Mouse (Mus musculus) gastrocnemius, postnatal 25 days (tissue): ENCODE measurements at regions not wholly inside any gene's neighbourhood (a gene's known extent, or its start where the extent isn't known, plus 50 kb on each side); places are given as distances from the start of the nearest gene placed in this dataset.

Experiments
- DNase-seq: peaks from one replicate; pipeline ENCODE4 v3.0.0; 2022

DNA sequence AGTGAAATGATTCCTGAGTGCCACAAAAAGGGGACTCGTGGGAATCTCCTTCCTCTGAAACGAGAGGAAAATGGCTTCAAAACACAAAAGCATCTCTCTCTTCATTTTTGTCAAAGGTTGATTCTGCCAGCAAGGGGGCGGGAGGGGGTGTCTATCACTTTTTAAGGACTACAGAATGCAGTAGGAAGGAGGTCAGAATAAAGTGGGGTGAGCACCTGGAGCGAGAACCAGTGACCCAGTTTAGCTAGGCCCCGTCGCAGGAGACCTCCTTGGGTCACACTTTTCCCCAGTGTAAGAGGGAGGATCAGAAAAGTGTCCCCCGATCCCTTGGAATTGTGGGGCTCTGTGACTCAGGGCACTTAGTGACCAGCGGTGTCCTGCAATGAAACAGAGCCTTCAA is 133.1 kb downstream of the Tgfb2 start:
- DNase-seq: no peak

DNA sequence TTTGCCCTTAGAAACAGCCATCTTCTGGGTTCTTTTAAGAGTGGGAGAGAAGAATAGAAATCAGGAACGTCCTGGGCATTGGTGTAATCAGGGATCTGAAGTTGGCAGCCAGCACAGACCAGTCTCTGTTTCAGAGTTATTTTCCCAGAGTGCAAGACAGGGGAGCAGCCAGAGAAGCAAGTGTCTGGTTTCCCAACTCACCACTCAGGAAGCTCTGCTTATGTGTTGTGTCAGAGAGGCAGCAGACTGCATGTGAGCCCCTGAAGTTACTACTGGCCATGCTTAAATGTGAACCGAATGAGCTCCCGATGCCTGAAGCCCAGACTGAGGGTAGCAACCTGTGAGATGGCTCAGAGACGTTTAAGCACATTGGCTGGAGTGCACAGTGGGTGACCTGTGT is 133.7 kb downstream of the Tgfb2 start:
- DNase-seq: no peak

DNA sequence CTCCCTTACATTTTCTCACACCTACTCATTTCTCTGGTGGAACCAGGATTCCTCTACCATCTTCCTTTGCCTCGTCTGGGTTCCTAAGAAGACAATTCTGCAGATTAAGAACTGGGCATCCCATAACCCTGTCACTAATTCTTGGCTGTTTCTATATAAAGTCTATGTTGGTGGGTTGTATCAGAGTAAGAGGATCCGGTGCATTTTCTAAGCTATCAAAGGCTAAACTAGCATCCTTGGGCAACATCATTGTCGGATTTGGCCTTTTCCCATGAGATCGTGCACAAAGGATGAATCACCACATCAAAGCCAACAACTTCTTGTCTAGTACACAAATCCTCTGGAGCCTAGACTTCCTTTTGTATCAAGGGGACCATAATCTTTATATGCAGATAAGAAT is 137.3 kb downstream of the Tgfb2 start:
- no peak for DNase-seq

DNA sequence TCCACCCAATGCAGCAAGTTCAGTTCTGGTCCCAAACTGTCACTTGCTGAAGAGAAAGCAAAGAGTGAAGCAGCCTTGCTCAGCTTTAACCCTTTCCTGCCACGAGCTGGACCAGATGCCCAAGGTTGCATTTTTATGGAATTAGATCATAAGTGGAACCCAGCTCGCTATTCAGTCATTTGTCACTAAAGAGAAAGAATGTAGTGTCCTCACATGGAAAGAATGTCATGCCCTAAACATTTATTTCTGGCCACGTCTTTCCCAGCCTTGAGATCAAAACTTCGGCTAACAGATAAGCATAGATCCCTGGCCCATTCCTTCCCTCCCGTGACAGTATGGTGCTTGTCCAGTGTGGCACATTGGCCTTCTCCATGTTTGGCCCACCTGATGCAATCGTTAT is 137.7 kb downstream of the Tgfb2 start:
- DNase-seq: no peak

GRCm38 (mm10) chr1:186567136-186567826 is 138.5 kb downstream of the Tgfb2 start:
- DNase-seq: no peak

DNA sequence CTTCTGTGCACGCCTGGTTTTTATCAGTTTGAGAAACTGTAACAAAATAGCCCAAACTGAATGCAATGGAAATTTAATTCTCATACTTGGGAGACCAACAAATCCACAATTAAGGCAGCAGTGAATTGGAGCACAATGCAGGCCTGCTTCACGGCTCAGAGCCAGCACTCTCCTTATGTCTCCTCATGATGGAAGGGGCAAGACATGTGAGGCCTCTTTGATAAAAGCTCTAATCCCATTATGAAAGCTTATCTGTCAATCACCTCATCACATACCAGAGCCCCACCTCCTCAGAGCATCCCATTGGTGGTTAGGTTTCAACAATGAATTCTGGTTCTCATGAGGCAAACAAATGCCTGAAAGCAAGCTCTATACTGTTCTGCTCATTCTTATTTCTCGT is 143.8 kb downstream of the Tgfb2 start:
- DNase-seq: no peak

- no peak for DNase-seq
Observed at GRCm38 (mm10) chr1:186555441-186555975, 150.3 kb downstream of the Tgfb2 start.

- DNase-seq: no peak
Observed at GRCm38 (mm10) chr1:186554520-186555010, 151.2 kb downstream of the Tgfb2 start.

- DNase-seq: no peak
Observed at GRCm38 (mm10) chr1:186552689-186553088, 153.1 kb downstream of the Tgfb2 start.

GRCm38 (mm10) chr1:186550265-186550885 is 155.4 kb downstream of the Tgfb2 start:
- peak; percentile 46 for DNase-seq

- no peak for DNase-seq
Observed at GRCm38 (mm10) chr1:186549207-186549606, 156.6 kb downstream of the Tgfb2 start.

GRCm38 (mm10) chr1:186546386-186547185 is 159.2 kb downstream of the Tgfb2 start:
- DNase-seq: no peak

DNA sequence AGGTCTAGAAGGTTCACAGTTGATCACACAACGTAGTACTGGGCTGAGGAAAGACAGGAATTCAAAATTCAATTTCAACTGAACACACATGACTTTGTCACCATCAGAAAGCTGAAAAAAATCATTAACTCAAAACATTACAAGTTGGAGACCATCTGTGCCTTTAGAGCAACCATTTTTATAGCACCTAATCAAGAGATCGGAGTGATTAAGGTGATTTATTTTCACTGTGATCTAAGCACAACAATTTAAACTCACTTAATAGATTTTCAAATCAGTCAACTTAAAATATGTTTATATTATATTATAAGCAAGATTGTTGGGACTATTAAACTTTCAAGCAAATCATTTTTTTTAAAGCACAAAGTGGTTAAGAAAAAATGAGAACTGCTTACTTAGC is 165.7 kb downstream of the Tgfb2 start:
- no peak for DNase-seq

- no peak for DNase-seq
Observed at GRCm38 (mm10) chr1:186538233-186538632, 167.6 kb downstream of the Tgfb2 start.

DNA sequence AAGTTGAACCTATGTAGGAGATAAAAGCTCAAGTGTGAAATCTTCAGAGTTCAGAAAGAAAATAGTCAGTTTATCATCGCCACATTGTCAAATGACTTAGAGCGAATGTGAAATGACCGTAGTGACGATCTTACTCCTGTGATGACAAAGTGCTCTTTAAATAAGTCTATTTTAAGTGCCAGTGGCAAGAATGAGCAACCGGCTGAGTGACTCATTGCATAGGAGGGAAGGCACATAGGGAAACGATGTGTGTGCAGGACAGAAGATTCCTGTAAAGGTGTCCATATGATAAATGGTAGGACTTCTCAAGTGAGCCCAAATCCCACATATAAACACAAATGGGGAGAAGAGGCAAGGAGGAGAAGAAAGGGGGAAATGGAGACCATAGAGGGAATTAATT is 189.8 kb downstream of the Tgfb2 start:
- DNase-seq: no peak

- DNase-seq: peak; percentile 13
Observed at GRCm38 (mm10) chr1:186515071-186515470, 190.7 kb downstream of the Tgfb2 start.

DNA sequence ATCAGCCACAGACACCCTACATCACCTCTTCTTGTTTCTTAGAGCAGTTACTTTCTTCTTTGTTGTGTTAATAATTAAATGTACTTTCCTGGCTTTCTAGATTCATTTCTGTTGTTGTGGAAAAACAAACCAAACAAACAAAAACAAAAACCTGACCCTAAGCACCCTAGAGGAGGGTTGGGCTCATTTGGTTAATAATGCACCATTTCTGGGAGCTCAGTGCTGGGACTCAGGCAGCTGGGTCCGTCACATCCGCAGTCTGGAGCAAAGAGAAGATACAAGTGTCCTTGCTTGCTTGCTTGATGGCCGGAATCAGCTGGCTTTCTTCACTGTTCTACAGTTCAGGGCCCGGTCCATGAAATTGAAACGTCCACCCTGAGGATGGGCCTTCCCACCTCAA is 191.9 kb downstream of the Tgfb2 start:
- DNase-seq: no peak

DNA sequence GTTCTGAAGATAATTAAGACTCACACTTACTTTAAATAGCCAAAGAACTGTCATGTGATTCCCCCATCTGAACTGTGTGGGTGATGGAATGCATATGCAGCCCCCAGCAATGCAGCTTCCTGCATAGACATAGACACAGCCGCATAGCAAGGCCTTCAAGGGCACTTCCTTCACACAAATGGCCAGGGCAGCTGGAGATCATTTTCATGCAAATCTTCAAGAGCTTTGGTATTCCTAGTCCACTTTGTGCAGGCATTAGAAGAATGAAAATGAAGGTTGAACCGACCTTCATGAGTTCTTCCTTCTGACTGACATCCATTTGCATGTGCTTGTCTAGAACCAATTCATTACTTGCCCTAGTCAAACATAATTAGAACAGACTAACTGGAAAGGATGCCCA is 195.3 kb downstream of the Tgfb2 start:
- DNase-seq: no peak

DNA sequence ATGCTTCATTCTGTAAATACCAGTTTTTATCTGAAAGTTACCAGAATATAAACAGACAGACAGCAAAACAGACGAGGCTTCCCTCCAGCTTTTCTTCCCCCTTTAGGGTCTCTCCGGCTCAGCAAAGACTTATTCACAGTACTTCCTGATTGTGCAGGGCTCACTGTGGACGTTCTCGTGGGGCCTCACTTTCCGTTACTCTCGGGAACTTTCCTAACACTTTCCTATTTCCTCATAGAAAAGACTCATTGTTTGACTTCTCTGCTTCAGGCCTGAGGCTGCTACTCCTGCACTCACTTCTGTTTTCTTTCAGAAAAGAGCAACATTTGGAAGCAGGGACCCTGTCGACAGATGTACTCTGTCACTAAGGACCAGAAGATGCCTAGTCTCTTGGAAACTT is 197.4 kb downstream of the Tgfb2 start:
- DNase-seq: no peak

- no peak for DNase-seq
Observed at GRCm38 (mm10) chr1:186507956-186508355, 197.8 kb downstream of the Tgfb2 start.

DNA sequence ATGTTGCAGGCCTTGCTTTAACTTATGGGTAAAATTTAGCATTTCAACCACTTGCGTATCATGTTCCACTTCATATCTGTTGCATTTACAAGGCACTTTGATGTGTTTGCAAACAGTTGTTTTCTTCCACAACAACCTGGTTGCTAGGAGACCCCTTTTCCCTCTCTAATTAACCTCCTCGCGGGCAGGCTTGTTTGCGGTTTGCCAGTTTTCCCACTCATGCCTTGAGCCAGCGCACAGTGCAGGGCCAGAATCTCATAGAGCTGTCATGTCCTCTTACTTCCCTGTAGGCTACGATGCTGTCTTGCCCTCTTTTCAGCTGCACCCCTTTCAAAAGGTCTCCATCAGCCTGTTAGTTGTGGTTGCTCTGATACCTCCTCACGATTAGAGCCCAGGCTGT is 199.3 kb downstream of the Tgfb2 start:
- no peak for DNase-seq

DNA sequence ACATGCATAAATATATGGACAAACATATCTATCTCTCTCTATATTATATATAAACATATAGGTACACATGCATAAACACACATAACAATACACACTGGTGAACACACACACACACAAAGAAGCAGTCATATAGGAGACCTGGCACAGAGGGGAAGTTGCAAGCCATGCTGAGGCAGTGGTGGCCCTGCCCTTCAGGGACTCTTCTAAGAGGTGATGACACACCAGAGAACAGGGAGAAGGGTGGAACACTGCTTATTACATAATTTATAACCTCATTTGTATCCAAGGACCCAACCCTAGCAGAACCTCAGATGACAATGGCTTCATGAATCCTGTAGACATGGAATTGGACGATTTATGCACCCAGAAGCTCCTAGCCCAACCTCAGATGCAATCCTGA is 199.9 kb downstream of the Tgfb2 start:
- no peak for DNase-seq
